Mouse (Mus musculus): ENCODE data around the gene Hamp.
"Not testable (repeated sequence)": the region's sequence is repeated elsewhere in the genome, so short reads cannot be mapped to it uniquely, and the experiment has no call there.

DNA sequence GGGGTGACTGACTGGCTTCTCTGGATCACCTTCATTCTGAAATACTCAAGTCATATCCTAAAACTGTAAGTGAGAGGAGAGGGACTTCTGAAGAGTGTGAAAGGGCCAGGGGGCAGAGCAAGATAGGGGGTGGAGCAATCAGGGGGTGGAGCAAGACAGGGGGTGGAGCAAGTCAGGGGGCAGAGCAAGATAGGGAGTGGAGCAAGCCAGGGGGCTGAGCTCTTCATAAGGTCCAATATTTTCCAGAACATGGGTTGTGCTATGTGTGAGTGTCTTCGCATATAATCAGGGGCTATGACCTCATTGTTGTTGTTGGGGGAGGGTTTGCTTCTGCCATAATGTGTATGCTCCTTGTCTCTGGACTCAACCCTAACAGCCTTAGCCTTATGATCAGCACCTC is 3.8 kb downstream of the Hamp start:
- not testable (repeated sequence) for TF ChIP-seq ZNF384 (IDR thresholded peaks at IDR 0.05; ENCODE audit: low read depth, low read length); ZC3H11A (IDR thresholded peaks at IDR 0.05; ENCODE audit: borderline replicate concordance, low read depth, low read length)
